Mouse (Mus musculus): ENCODE measurements at regions not wholly inside any gene's neighbourhood (a gene's known extent, or its start where the extent isn't known, plus 50 kb on each side); places are given as distances from the start of the nearest gene placed in this dataset.

DNA sequence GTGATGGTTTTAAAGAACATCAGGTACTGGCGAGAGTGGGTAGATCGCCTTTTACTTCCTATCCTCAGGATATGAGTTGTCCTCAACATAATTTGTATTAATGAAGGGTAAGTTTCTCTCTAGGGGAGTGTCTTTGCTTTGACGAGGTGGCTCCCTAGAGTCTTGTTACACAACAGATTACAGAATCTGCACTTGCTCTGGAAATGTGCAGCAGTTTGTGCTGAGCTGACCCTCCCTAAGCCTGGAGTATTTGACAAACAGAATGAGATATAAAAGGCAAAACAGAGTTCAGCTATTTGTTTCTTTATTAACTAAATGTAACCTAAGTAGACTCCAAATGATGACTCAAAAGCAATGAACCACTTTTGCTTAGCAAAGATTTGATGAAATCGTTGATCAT lies 136.8 kb upstream of the Mocs2 start:
- no peak overlapping the region for H3K4me3 ChIP-seq
- no peaks in the 10 kb centered on the region for H3K4me1 ChIP-seq (replicated peaks)
- 74% methylated on average over 4 of the region's 4 CpGs for WGBS
- no peaks in the 10 kb centered on the region for H3K36me3 ChIP-seq
- no peak for ATAC-seq (ENCODE audit: low FRiP score)
- no peak overlapping the region for H3K9ac ChIP-seq
- no peaks in the 10 kb centered on the region for H3K9me3 ChIP-seq
- H3K27ac ChIP-seq = no peak overlapping the region
- H3K27me3 ChIP-seq = no peaks in the 10 kb centered on the region
- no peak overlapping the region for H3K4me2 ChIP-seq

DNA sequence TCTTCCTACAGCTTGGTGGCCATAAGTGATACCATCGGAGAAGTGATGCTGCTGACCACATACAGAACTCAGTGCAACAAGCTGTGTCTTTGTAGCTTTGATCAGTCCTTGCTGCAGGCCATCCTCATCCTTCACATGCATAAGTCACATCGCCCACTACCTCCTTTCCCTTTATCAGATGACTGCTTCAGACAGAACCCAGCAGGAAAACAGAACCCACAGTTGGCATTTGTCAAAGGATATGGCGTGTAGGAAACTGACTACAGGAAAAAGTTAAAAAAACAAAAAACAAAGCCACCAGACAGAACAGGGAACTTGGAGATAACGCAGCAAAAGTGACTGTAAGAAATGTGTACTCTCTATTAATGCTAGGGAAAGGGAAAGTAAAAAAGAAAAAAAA lies 136.1 kb upstream of the Mocs2 start:
- WGBS = 86% methylated on average over 4 of the region's 4 CpGs
- no peaks in the 10 kb centered on the region for H3K36me3 ChIP-seq

DNA sequence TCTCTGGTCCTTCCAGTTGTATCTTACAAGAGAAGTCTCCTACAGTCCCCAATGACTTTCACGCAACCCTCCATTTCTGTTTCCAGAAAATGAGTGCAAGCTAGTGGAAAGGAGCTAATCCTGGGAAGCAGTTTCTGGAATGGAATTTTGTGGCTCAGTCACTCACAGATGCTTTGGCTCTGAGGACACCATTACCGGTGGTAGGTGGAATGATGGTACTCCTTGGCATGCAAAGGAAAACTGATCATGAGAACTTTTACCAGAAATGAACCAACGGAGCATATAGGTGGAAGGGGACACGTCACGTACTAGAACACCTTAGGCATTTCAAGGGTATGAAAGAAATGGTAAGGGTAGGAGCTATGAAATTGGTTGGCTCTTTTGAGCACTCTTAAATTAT lies 135.1 kb upstream of the Mocs2 start:
- H3K4me1 ChIP-seq (replicated peaks) = no peaks in the 10 kb centered on the region
- H3K27ac ChIP-seq = no peak overlapping the region
- H3K4me2 ChIP-seq = no peak overlapping the region
- H3K4me3 ChIP-seq = no peak overlapping the region
- no peak for ATAC-seq (ENCODE audit: low FRiP score)
- H3K36me3 ChIP-seq = no peaks in the 10 kb centered on the region
- 99% methylated on average over 5 of the region's 5 CpGs for WGBS
- H3K9me3 ChIP-seq = no peaks in the 10 kb centered on the region
- no peak overlapping the region for H3K9ac ChIP-seq
- no peaks in the 10 kb centered on the region for H3K27me3 ChIP-seq

More for the DNA sequence above, 136.1 kb upstream of the Mocs2 start:
- no peak overlapping the region for H3K4me2 ChIP-seq
- no peaks in the 10 kb centered on the region for H3K27me3 ChIP-seq
- no peak overlapping the region for H3K27ac ChIP-seq
- no peak overlapping the region for H3K4me3 ChIP-seq
- no peaks in the 10 kb centered on the region for H3K9me3 ChIP-seq
- H3K4me1 ChIP-seq (replicated peaks) = no peaks in the 10 kb centered on the region
- no peak overlapping the region for H3K9ac ChIP-seq
- no peak for ATAC-seq (ENCODE audit: low FRiP score)

DNA sequence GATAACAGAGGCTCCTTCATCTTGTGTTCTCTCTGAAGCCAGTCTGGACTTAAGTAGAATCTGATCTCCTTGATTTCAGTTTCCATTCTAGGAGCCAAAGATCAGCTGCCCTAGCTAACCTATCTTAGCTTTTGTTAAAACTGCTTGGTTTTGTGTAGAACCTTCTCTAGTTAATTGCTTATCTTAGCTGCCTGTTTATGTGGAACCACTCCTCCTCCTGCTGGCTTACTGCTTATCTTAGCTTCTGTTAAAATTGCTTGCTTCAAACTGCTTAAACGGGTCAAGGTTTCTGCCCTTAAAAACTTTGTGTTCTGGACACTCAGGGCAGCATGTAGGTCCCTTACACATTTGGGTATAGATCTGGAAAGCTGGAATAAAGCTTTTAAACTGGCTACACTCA lies 133.7 kb upstream of the Mocs2 start:
- Histone ChIP-seq H3K4me1 (replicated peaks) (no peaks in the 10 kb centered on the region), H3K9me3 (no peaks in the 10 kb centered on the region), H3K27me3 (no peaks in the 10 kb centered on the region), H3K36me3 (no peaks in the 10 kb centered on the region), H3K27ac (no peak overlapping the region), H3K9ac (no peak overlapping the region), H3K4me2 (no peak overlapping the region), H3K4me3 (no peak overlapping the region)
- ATAC-seq (ENCODE audit: low FRiP score) = no peak
- WGBS = 94% methylated on average over 1 of the region's 1 CpGs

DNA sequence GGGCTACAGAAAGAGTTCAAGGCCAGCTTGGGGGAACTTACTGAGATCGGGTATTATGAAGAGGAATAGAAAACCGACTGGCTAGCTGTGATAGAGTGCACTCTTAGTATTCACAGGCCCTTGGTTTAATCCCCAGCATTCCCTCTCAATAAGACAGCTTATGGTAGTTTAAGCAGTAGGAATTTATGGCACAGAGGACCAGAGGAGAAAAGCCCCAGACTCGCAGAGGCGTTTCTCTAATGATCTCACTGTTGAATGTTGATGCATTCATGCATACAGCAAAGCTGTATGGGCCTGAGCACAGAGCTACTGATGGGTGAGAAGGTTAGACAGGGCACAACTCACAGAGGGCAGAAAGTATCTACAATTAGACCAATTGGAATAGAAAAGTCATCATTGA lies 132.7 kb upstream of the Mocs2 start:
- Histone ChIP-seq H3K4me2 (no peak overlapping the region), H3K9ac (no peak overlapping the region), H3K27ac (no peak overlapping the region), H3K4me1 (replicated peaks) (no peaks in the 10 kb centered on the region), H3K4me3 (no peak overlapping the region), H3K27me3 (no peaks in the 10 kb centered on the region), H3K9me3 (no peaks in the 10 kb centered on the region), H3K36me3 (no peaks in the 10 kb centered on the region)
- ATAC-seq (ENCODE audit: low FRiP score) = no peak
- 59% methylated on average over 4 of the region's 4 CpGs for WGBS

DNA sequence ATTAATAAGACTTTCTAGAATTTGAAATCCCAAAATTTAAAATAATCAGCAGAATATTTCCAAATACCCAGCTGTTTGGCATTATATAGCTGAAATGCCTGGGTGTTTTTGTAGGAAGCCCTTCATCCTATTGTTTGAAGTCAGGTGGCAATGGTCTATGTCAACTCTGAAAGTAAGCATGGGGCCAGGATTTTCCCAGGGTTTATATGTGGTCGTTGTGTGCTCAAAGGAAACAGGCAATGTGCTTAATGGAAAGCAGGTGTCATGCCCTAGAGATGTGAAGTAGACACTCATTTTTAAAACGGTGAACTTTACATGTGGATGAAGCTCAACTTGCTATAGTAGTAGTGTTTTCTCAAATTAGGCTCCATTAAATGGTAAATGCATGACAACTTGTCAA lies 105.4 kb upstream of the Mocs2 start:
- no peaks in the 10 kb centered on the region for H3K27me3 ChIP-seq
- no peak overlapping the region for H3K4me2 ChIP-seq
- H3K4me1 ChIP-seq (replicated peaks) = no peaks in the 10 kb centered on the region
- H3K9me3 ChIP-seq = no peaks in the 10 kb centered on the region
- no peak overlapping the region for H3K9ac ChIP-seq
- no peaks in the 10 kb centered on the region for H3K36me3 ChIP-seq
- WGBS = 77% methylated on average over 2 of the region's 2 CpGs
- H3K4me3 ChIP-seq = no peak overlapping the region
- no peak for ATAC-seq (ENCODE audit: low FRiP score)
- H3K27ac ChIP-seq = no peak overlapping the region

DNA sequence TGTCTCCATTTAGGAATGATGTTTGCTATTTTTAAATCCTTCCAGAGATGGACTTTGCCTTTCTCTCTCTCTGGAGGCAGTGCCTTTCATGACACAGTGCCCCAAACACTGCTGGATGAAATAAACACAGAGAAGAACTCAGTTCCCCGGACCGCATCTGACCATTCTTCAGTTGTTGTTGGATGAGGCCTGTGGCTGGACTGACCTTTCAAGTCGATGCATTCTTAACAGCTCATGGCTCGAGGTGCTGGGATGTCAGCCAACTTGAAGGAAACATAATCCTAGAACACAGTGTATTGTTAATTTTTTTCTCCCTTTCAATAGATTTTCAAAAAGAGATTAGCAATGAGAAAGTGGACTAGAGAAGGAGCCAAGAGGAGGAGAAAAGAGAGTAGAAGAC lies 98.3 kb upstream of the Mocs2 start:
- Histone ChIP-seq H3K4me3 (no peak overlapping the region), H3K4me1 (replicated peaks) (no peaks in the 10 kb centered on the region), H3K9ac (no peak overlapping the region), H3K9me3 (no peaks in the 10 kb centered on the region), H3K27me3 (no peaks in the 10 kb centered on the region), H3K4me2 (no peak overlapping the region), H3K36me3 (no peaks in the 10 kb centered on the region), H3K27ac (no peak overlapping the region)
- no peak for ATAC-seq (ENCODE audit: low FRiP score)
- 71% methylated on average over 4 of the region's 4 CpGs for WGBS

DNA sequence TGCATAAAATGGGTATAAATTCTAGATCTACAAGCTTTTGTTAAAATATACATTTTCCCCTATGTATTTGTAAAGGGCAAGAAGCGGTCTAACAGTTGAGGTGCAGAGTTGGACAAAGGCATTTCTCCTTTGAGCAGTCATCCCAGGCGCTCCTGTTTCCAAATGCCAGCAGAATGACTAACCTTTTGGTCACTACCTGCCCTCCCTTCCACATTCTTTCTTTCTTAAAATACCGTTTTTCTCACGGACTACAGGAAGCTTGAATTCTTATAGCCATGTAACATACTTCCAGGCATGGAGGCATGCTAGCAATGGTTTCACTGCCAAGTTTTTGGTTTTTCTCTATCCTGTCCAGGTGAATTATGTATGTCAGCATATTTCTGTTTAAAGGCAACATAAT lies 91.2 kb upstream of the Mocs2 start:
- Histone ChIP-seq H3K27ac (no peak overlapping the region), H3K9ac (no peak overlapping the region), H3K4me3 (no peak overlapping the region), H3K4me1 (replicated peaks) (no peaks in the 10 kb centered on the region), H3K27me3 (no peaks in the 10 kb centered on the region), H3K9me3 (no peaks in the 10 kb centered on the region), H3K36me3 (no peaks in the 10 kb centered on the region), H3K4me2 (no peak overlapping the region)
- WGBS = 84% methylated on average over 4 of the region's 4 CpGs
- no peak for ATAC-seq (ENCODE audit: low FRiP score)

DNA sequence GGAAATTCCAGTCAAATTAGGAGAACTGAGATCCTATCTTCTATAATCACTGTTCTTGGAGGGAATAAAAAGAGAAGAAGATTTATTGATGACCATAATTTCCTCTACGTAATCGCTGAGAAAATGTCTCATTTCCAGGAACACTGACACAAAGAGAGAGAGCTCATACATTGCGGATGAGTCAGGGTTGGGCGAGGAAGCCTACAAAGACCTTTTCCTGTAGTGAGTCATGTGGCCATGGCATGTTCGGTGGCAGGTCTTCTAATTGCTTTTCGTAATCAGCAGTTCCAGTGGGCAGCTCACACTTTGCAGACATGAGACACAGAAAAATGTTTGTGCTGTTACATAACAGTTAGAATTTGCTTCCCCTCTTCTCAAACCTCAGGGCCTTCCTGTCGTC lies 83.0 kb upstream of the Mocs2 start:
- no peak for ATAC-seq (ENCODE audit: low FRiP score)
- no peaks in the 10 kb centered on the region for H3K4me1 ChIP-seq (replicated peaks)
- no peak overlapping the region for H3K9ac ChIP-seq
- H3K36me3 ChIP-seq = no peaks in the 10 kb centered on the region
- H3K4me2 ChIP-seq = no peak overlapping the region
- WGBS = 88% methylated on average over 7 of the region's 7 CpGs
- no peak overlapping the region for H3K4me3 ChIP-seq
- H3K27ac ChIP-seq = no peak overlapping the region
- H3K27me3 ChIP-seq = no peaks in the 10 kb centered on the region
- H3K9me3 ChIP-seq = no peaks in the 10 kb centered on the region

DNA sequence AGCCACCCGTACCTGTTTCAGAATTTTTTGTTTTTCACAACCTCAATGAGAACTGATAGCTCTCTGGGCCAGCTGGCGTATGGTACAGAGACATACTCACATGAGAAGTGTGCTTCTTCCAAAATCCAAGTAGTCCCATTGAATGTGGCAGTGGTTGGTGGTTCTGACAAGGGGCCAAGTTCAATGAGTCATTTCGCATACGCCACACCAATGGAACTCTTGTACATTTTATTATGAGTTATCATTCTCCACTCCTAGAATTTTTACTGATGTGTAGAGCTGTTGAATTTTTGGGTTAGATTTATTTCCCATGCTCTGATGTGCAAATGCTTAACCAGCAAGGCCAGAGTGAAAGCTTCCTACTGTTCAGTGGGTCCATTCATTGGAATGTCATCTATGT lies 82.0 kb upstream of the Mocs2 start:
- Histone ChIP-seq H3K27ac (no peak overlapping the region), H3K9ac (no peak overlapping the region), H3K36me3 (no peaks in the 10 kb centered on the region), H3K27me3 (no peaks in the 10 kb centered on the region), H3K9me3 (no peaks in the 10 kb centered on the region), H3K4me3 (no peak overlapping the region), H3K4me1 (replicated peaks) (no peaks in the 10 kb centered on the region), H3K4me2 (no peak overlapping the region)
- ATAC-seq (ENCODE audit: low FRiP score) = no peak
- 93% methylated on average over 4 of the region's 4 CpGs for WGBS

DNA sequence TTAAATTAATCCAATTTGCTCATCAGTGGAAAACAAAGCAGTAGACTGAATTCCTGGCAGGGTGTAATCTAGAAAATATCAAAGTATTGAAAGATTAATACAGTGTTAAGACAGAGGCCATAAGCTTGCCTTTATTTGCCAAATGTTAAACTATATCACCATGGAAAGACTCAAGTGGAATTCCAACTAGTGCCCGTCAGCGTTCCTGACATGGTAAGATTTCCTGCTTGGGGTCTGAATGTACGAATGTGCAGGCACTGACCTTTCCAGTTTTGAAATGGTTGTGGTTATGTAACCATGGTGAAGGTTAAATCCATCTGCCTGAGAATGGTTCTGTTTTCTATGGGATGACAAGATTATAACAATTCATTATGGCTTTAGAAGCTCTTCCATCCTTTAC lies 75.5 kb upstream of the Mocs2 start:
- no peak for ATAC-seq (ENCODE audit: low FRiP score)
- Histone ChIP-seq H3K9ac (no peak overlapping the region), H3K27ac (no peak overlapping the region), H3K4me1 (replicated peaks) (no peaks in the 10 kb centered on the region), H3K36me3 (no peaks in the 10 kb centered on the region), H3K9me3 (no peaks in the 10 kb centered on the region), H3K4me3 (no peak overlapping the region), H3K27me3 (no peaks in the 10 kb centered on the region), H3K4me2 (no peak overlapping the region)
- 72% methylated on average over 3 of the region's 3 CpGs for WGBS

DNA sequence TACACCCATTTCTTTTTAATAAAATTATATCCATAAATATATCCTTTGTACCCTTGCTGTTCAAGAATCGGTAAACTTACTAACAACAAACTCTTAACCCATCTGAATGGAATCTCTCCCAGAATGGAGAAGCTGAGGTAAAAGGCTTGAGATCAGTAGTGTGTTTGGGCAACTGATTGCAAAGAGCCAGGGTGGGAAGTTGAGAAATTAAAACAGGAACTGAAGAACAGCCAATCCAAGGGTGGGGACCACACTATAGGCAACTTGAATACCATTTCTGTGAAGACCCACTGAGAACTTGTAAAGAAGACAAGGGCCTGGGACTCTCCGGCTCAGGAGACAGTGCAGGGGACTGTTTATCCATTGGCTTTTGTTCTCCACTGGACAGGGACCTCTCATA lies 72.2 kb upstream of the Mocs2 start:
- no peak overlapping the region for H3K27ac ChIP-seq
- H3K36me3 ChIP-seq = no peaks in the 10 kb centered on the region
- H3K4me3 ChIP-seq = no peak overlapping the region
- no peak overlapping the region for H3K4me2 ChIP-seq
- H3K9ac ChIP-seq = no peak overlapping the region
- ATAC-seq (ENCODE audit: low FRiP score) = no peak
- no peaks in the 10 kb centered on the region for H3K4me1 ChIP-seq (replicated peaks)
- H3K27me3 ChIP-seq = no peaks in the 10 kb centered on the region
- 91% methylated on average over 2 of the region's 2 CpGs for WGBS
- no peaks in the 10 kb centered on the region for H3K9me3 ChIP-seq

DNA sequence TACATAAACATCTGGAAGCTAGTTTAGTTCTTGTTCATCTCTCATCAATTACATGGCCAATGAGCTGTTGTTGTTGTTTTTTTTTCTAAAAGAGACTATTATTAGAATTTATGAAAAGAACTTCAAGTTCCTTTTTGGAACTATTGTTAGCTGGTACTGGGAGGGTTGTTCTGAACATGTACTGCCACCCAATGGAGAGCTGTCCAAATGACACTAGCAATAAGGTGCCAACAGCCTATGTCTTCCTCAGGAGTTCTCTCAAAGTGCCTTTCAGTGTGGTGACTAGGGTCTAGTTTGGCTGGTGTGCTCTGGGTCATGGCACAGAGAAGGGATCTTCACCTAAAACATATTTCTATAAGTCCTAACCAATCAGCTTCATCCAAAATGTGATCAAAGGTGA lies 60.6 kb upstream of the Mocs2 start:
- Histone ChIP-seq H3K27ac (no peak overlapping the region), H3K9ac (no peak overlapping the region), H3K36me3 (no peaks in the 10 kb centered on the region), H3K27me3 (no peaks in the 10 kb centered on the region), H3K9me3 (no peaks in the 10 kb centered on the region), H3K4me3 (no peak overlapping the region), H3K4me2 (no peak overlapping the region), H3K4me1 (replicated peaks) (no peaks in the 10 kb centered on the region)
- ATAC-seq (ENCODE audit: low FRiP score) = no peak

DNA sequence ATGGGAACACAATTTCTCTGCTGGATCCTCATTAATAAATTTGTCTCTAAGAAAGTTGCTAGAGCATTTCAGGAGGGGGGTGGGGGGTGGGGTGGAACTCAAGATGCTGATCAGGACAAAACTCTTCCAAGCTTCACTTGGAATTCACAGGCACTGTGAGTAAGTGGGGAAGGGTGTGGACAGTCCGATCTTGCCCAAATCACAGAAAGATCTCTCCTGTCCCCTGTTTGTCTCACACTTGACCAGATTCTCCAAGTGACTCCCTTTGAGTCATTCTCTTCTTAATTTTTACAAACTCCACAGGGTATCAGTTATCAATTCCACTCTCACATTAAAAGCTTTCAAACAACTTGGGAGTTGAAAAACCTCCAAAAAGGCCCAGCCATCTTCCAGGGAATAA lies 58.1 kb upstream of the Mocs2 start:
- Histone ChIP-seq H3K9ac (no peak overlapping the region), H3K9me3 (no peaks in the 10 kb centered on the region), H3K4me3 (no peak overlapping the region), H3K4me1 (replicated peaks) (no peaks in the 10 kb centered on the region), H3K36me3 (no peaks in the 10 kb centered on the region), H3K27me3 (no peaks in the 10 kb centered on the region), H3K4me2 (no peak overlapping the region), H3K27ac (no peak overlapping the region)
- no peak for ATAC-seq (ENCODE audit: low FRiP score)
- WGBS = 89% methylated on average over 1 of the region's 1 CpGs
